8 mouse cellular contexts compared by ENCODE assay signal in the genomic region with DNA sequence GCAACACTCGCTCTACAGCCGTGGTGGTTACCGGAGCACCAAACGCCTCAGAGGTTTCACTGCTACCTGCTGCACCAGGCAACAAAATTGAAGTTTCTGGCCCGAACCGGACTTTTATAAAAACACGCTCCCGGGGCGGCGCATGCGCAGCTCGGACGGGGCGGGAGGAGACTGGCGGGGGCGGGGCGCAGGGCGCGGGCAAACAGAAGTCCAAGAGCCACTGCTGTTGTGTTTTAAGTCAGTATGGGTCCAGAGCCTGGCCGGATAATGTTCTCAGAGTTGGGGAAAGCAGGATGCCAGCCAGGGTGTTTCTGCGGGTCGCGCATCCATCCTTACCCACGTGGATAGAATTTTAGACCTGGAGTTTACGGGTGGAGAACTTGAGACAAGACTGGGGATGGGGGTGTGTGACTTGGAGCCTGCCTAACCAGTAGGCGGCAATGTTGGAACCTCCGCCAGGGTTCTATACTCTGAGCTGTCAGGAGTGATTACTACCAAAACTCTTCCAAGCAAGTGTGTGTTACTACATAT. TPM values are rescaled to one million over a fixed set of nuclear protein-coding genes. Genes with fewer than 3 reads are reported as not detected.
A peak's percentile ranks its signal among the peaks of the same experiment; 100 is the strongest.
DNase-seq lines count a peak whose midpoint lies in the region; ATAC-seq lines count a peak whose summit lies in the region.

A gene (minus strand): TSS at position 83 of the 531 bp plus-strand sequence.

- peak; percentile 68 for ATAC-seq in megakaryocyte-erythroid progenitor cell, adult 5-6 weeks (replicated peaks; ENCODE audit: low FRiP score, low TSS enrichment, poor library complexity, severe bottlenecking)

- intact Hi-C loops in left cerebral cortex, postnatal 25 days (cut with DNase I) = loop anchor here (5.0 kb wide), 4 partner anchors 120 to 230 kb away; a partner anchor contains a TSS

- peak; percentile 87 for DNase-seq in R1 (ENCODE audit: low read depth, low spot score)
- peak; percentile 90 for DNase-seq in embryo, embryonic 10.5 days (ENCODE audit: low spot score)
- peak; percentile 81 for DNase-seq in gastrocnemius, postnatal 25 days
- peak; percentile 96 for DNase-seq in induced T-regulatory cell, adult 2 months (ENCODE audit: low read depth)
- peak; percentile 49 to 63 for DNase-seq in left cerebral cortex, postnatal 25 days (ENCODE audit: low spot score in 2 of 2)
- peak; percentile 54 for DNase-seq in right cerebral cortex, postnatal 14 days
- DNase-seq in urinary bladder, postnatal 4 days (ENCODE audit: low spot score in 2 of 2) = peak; percentile 64 to 79

RNA-seq across cellular contexts. Expression of the gene that starts here (rescaled TPM):
- 1 to 10 TPM; 3.1 to 4.5 TPM for total RNA-seq in gastrocnemius, postnatal 25 days (2021)
- total RNA-seq in left cerebral cortex, postnatal 25 days (2021) = 1 to 10 TPM; 1.6 to 2.4 TPM
- 29.9 and 35.0 TPM in 2 replicates for total RNA-seq in megakaryocyte-erythroid progenitor cell, adult 5-6 weeks (2014; fragmentation: Nextera tagmentation)
- total RNA-seq in megakaryocyte-erythroid progenitor cell, adult 5-6 weeks (2017) = 22.7 and 29.0 TPM in 2 replicates

Comparison
In these comparisons a context has a peak if more than half of its experiments do, and no peak if none do; other contexts are left out.
1. Peak in every context shown above with its lines: DNase-seq and ATAC-seq.
2. RNA of the gene that starts here (total RNA-seq): 22.7 to 35.0 TPM in megakaryocyte-erythroid progenitor cell, adult 5-6 weeks; 3.1 to 4.5 TPM in gastrocnemius, postnatal 25 days and 1.6 to 2.4 TPM in left cerebral cortex, postnatal 25 days; every median in the first group is over 4 times any median in the second.